Mouse (Mus musculus) embryonic fibroblast, embryonic 13.5 days (primary cell): ENCODE data around the gene Spsb1. TPM values are rescaled to one million over a fixed set of nuclear protein-coding genes. Genes with fewer than 3 reads are reported as not detected.
A peak's percentile ranks its signal among the peaks of the same experiment; 100 is the strongest.

Source experiments
- H3K27ac ChIP-seq: 2 replicates; pipeline ENCODE4 v1.5.1; 2012; ENCODE audit warnings: low read length, control low read depth, inconsistent platforms; ENCODE audit not compliant: insufficient read depth
- H3K4me1 ChIP-seq: 2 replicates; pipeline ENCODE4 v1.6.1; 2011; ENCODE audit warnings: low read length; ENCODE audit not compliant: control insufficient read depth, insufficient read depth
- H3K4me3 ChIP-seq: 2 replicates; pipeline ENCODE4 v1.5.1; 2011; ENCODE audit warnings: mild to moderate bottlenecking, control low read depth, low read length; ENCODE audit not compliant: insufficient read depth
- CTCF ChIP-seq: IDR thresholded peaks from 2 replicates; pipeline ENCODE4 v1.5.1; 2011; ENCODE audit warnings: mild to moderate bottlenecking, control low read depth, low read length, moderate library complexity, borderline replicate concordance; ENCODE audit not compliant: insufficient read depth
- POLR2A ChIP-seq: IDR thresholded peaks from 2 replicates; pipeline ENCODE4 v1.6.1; 2011; ENCODE audit warnings: low read depth, mild to moderate bottlenecking, control low read depth, low read length, moderate library complexity
- polyA plus RNA-seq: library from polyadenylated mRNA; stranded (reverse); fragments of >200 nt; gene quantifications from 2 replicates; pipeline ENCODE4 v1.2.4, GENCODE M21; 2011; ENCODE audit warnings: low read depth; ENCODE audit not compliant: missing spikeins, insufficient read length

Spsb1 gene
- polyA plus RNA-seq, 1 experiment: 36.4 TPM

- no peak overlapping the region for H3K4me3 ChIP-seq
- H3K27ac ChIP-seq: peak overlapping the region; percentile 74
- no peak for TF ChIP-seq CTCF
- TF ChIP-seq POLR2A: no peak
- H3K4me1 ChIP-seq: peaks cover 22% of the 10 kb centered on the region
Measured at GRCm38 (mm10) chr4:149922121-149922718, 32.6 kb downstream of the Spsb1 start.

- Histone ChIP-seq H3K4me3 (no peak overlapping the region), H3K27ac (peak overlapping the region; percentile 16; the same call in 1 of the 2 replicates), H3K4me1 (peaks cover 22% of the 10 kb centered on the region)
- TF ChIP-seq POLR2A: no peak
Measured at GRCm38 (mm10) chr4:149920886-149921285, 34.0 kb downstream of the Spsb1 start.

GRCm38 (mm10) chr4:149918455-149919070 lies 36.3 kb downstream of the Spsb1 start:
- no peak overlapping the region for H3K27ac ChIP-seq
- no peak overlapping the region for H3K4me3 ChIP-seq
- peaks cover 18% of the 10 kb centered on the region for H3K4me1 ChIP-seq
- TF ChIP-seq POLR2A: no peak
- TF ChIP-seq CTCF: no peak

GRCm38 (mm10) chr4:149916831-149917230 lies 38.0 kb downstream of the Spsb1 start:
- no peak for TF ChIP-seq POLR2A
- no peak for TF ChIP-seq CTCF
- Histone ChIP-seq H3K4me3 (no peak overlapping the region), H3K4me1 (peaks cover 8% of the 10 kb centered on the region), H3K27ac (no peak overlapping the region)

GRCm38 (mm10) chr4:149913709-149914370 lies 41.0 kb downstream of the Spsb1 start:
- no peak overlapping the region for H3K27ac ChIP-seq
- no peak overlapping the region for H3K4me3 ChIP-seq
- no peak for TF ChIP-seq CTCF
- no peak for TF ChIP-seq POLR2A
- H3K4me1 ChIP-seq: no peaks in the 10 kb centered on the region; the same call in 1 of the 2 replicates

- Histone ChIP-seq H3K27ac (no peak overlapping the region), H3K4me1 (no peaks in the 10 kb centered on the region; the same call in 1 of the 2 replicates), H3K4me3 (no peak overlapping the region)
- TF ChIP-seq CTCF (no peak), POLR2A (no peak)
Measured at GRCm38 (mm10) chr4:149912451-149912850, 42.4 kb downstream of the Spsb1 start.

- TF ChIP-seq POLR2A: no peak
- TF ChIP-seq CTCF: no peak
- Histone ChIP-seq H3K4me1 (no peaks in the 10 kb centered on the region; the same call in 1 of the 2 replicates), H3K27ac (no peak overlapping the region), H3K4me3 (no peak overlapping the region)
Measured at GRCm38 (mm10) chr4:149910558-149910957, 44.3 kb downstream of the Spsb1 start.

- TF ChIP-seq POLR2A (no peak), CTCF (no peak)
- Histone ChIP-seq H3K4me3 (no peak overlapping the region), H3K27ac (no peak overlapping the region), H3K4me1 (no peaks in the 10 kb centered on the region; the same call in 1 of the 2 replicates)
Measured at GRCm38 (mm10) chr4:149909551-149909950, 45.3 kb downstream of the Spsb1 start.

- no peak overlapping the region for H3K27ac ChIP-seq
- TF ChIP-seq POLR2A (no peak), CTCF (no peak)
- H3K4me3 ChIP-seq: no peak overlapping the region
- no peaks in the 10 kb centered on the region; the same call in 1 of the 2 replicates for H3K4me1 ChIP-seq
Measured at GRCm38 (mm10) chr4:149908923-149909322, 45.9 kb downstream of the Spsb1 start.

GRCm38 (mm10) chr4:149907656-149908055 lies 47.2 kb downstream of the Spsb1 start:
- Histone ChIP-seq H3K4me3 (no peak overlapping the region), H3K4me1 (no peaks in the 10 kb centered on the region; the same call in 1 of the 2 replicates), H3K27ac (no peak overlapping the region)
- TF ChIP-seq CTCF (no peak), POLR2A (no peak)
